Mouse (Mus musculus) neural tube, embryonic 12.5 days (tissue): ENCODE data around the gene Ubtd2. TPM values are rescaled to one million over a fixed set of nuclear protein-coding genes. Genes with fewer than 3 reads are reported as not detected.

ENCODE experiments used
- ATAC-seq: fragments of 200-750 bp; cut with Nextera tagmentation; 2 replicates; pipeline ENCODE4 v1.8.0; 2017; ENCODE audit warnings: low read depth, mild to moderate bottlenecking, moderate TSS enrichment, moderate library complexity; ENCODE audit not compliant: low FRiP score
- H3K27ac ChIP-seq: fragments of 300-500 bp; sonication (generic); 2 replicates; pipeline ENCODE4 v1.5.1; 2016
- H3K27me3 ChIP-seq: fragments of 300-500 bp; sonication (generic); replicated peaks from 2 replicates; pipeline ENCODE4 v1.6.1; 2016; ENCODE audit warnings: mild to moderate bottlenecking
- H3K36me3 ChIP-seq: fragments of 300-500 bp; sonication (generic); 2 replicates; pipeline ENCODE4 v1.6.1; 2016; ENCODE audit warnings: mild to moderate bottlenecking
- H3K4me1 ChIP-seq: fragments of 300-500 bp; sonication (generic); 2 replicates; pipeline ENCODE4 v1.6.1; 2016
- H3K4me2 ChIP-seq: fragments of 300-500 bp; sonication (generic); replicated peaks from 2 replicates; pipeline ENCODE4 v1.6.1; 2016; ENCODE audit warnings: mild to moderate bottlenecking
- H3K4me3 ChIP-seq: fragments of 300-500 bp; sonication (generic); 2 replicates; pipeline ENCODE4 v1.5.1; 2016
- H3K9ac ChIP-seq: fragments of 300-500 bp; sonication (generic); 2 replicates; pipeline ENCODE4 v1.6.1; 2016; ENCODE audit warnings: mild to moderate bottlenecking
- H3K9me3 ChIP-seq: fragments of 300-500 bp; sonication (generic); 2 replicates; pipeline ENCODE4 v1.6.1; 2016; ENCODE audit warnings: mild to moderate bottlenecking
- WGBS: fragments of 180-500 bp; shearing (Covaris S2); methylation state at CpG from one replicate; pipeline ENCODE4 v1.1.7; 2016; 5-methylcytosine and 5-hydroxymethylcytosine counted together
- polyA plus RNA-seq: library from polyadenylated mRNA; unstranded; fragments of >200 nt; fragmentation: Nextera tagmentation; extraction: Ambion mirVana; gene quantifications from 2 replicates; pipeline ENCODE4 v1.2.1, GENCODE M21; 2016

Gene Ubtd2
- polyA plus RNA-seq, 1 experiment from 2014 or later = 60.6 TPM

DNA sequence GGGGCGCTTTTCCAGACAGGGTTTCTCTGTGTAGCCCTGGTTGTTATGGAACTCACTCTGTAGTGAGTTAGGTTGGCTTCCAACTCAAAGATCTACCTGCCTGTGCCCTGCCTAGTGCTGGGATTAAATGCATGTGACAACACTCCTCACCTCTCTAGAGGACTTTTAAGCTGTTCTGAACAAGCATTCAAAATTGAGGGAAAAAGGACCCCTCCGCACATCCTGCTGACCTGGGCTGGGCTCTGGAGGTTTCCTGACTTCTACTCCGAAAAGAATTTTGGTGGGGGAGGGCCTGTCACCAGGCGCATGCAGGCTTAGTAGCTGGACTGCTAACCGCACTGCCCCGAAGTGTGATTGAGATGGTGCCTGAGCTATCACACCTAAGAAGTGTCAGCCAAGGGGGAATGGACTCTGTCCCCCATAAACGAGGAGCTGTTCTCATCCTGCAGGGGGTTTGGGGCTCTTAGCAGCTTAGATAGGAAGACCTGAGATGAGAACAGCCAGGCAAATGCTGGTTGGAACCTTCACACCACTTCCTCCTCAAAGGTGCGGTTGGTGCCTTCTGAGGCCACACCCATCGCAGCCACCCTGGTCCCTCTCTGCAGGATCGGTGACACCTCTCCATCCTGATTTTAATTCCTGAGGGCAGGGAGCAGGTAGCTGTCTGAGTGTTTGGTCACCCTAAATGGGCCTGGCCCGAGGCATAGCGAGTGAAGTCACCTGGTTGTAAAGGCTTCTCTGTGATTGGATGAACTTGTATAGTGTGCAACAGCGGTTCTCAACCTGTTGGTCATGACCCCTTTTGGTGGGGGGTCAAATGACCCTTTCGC lies 98.4 kb downstream of the Ubtd2 start:
- 74% methylated on average over 14 of the region's 14 CpGs for WGBS
- Histone ChIP-seq H3K36me3 (no peaks in the 10 kb centered on the region), H3K27me3 (no peaks in the 10 kb centered on the region), H3K4me1 (peaks cover 29% of the 10 kb centered on the region), H3K9me3 (no peaks in the 10 kb centered on the region), H3K4me2 (no peak overlapping the region), H3K9ac (no peak overlapping the region), H3K4me3 (no peak overlapping the region), H3K27ac (no peak overlapping the region)
- ATAC-seq = no peak

DNA sequence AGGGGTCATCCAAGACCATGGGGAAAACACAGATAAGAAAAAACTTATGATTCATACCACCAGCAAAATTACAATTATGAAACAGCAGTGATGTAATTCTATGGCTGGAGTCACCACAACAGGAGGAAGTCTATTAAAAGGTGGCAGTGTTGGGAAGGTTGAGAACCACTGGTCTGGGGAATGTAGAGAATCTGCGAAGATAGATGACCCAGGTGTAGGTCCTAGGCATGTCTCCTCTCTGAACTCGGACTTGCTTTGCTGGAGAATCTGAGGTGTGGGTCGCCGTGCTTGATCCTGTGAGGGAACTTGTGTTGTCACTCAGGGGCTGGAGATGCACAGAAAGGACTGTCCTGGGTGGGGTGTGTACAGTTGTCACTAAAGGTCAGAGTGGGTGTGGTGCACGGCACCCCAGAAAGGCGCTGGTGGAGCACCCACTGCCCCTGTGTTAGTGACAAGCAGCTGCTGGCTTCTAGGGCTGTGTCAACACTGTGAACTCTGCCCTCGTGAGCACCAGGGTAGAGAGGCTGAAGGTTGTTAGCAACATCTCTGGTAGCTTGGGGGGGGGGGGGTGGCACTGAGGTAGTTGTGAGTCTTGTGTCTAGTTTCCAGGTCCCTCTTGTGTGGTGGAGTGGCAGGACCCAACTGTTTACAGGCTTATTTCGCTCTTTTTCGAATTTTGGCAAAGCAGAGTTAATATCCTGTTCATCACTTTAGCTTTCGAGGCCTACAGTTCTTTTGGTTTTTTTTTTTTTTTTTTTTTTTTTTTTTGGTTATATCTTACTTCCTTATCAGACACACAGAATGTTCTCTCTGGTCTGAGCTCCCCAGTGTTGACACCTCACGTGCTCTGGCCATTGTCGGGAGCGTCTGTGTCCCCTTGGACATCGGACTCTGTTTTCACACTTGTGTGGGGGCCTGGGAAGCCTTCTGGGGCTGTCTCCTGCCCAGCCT lies 99.2 kb downstream of the Ubtd2 start:
- peaks cover 26% of the 10 kb centered on the region for H3K4me1 ChIP-seq
- no peak overlapping the region for H3K4me2 ChIP-seq
- H3K27ac ChIP-seq = no peak overlapping the region
- H3K9me3 ChIP-seq = no peaks in the 10 kb centered on the region
- no peak overlapping the region for H3K9ac ChIP-seq
- no peaks in the 10 kb centered on the region for H3K27me3 ChIP-seq
- 89% methylated on average over 14 of the region's 14 CpGs for WGBS
- no peak for ATAC-seq
- no peaks in the 10 kb centered on the region for H3K36me3 ChIP-seq
- H3K4me3 ChIP-seq = no peak overlapping the region

DNA sequence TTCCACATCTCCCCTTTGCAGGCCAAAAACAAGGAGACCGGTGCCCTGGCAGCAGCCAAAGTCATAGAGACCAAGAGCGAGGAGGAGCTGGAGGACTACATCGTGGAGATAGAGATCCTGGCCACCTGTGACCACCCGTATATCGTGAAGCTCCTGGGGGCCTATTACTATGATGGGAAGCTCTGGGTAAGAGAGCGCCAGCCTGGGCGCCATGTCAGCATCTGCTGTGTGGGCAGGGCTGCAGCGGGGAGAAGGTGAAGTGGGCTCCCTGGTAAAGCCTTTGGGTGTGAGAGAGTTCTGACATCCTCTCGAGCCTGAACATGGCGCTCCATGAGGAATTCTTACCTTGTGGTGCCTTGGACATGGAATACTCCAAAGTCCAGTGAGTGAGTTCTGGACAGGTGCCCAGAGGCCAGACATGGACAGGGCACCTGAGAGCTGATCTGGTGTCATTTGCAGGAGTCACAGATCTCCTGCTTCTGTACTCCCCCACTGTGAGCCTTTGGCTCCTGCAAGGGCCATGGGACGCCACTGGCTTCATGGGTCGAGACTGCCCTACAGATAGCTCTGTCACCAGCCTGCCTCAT lies 100.0 kb downstream of the Ubtd2 start:
- no peak overlapping the region for H3K27ac ChIP-seq
- H3K27me3 ChIP-seq = no peaks in the 10 kb centered on the region
- no peak overlapping the region for H3K9ac ChIP-seq
- no peaks in the 10 kb centered on the region for H3K36me3 ChIP-seq
- no peak overlapping the region for H3K4me3 ChIP-seq
- H3K4me1 ChIP-seq = peaks cover 23% of the 10 kb centered on the region
- no peaks in the 10 kb centered on the region for H3K9me3 ChIP-seq
- no peak for ATAC-seq
- 90% methylated on average over 12 of the region's 12 CpGs for WGBS
- H3K4me2 ChIP-seq = no peak overlapping the region

DNA sequence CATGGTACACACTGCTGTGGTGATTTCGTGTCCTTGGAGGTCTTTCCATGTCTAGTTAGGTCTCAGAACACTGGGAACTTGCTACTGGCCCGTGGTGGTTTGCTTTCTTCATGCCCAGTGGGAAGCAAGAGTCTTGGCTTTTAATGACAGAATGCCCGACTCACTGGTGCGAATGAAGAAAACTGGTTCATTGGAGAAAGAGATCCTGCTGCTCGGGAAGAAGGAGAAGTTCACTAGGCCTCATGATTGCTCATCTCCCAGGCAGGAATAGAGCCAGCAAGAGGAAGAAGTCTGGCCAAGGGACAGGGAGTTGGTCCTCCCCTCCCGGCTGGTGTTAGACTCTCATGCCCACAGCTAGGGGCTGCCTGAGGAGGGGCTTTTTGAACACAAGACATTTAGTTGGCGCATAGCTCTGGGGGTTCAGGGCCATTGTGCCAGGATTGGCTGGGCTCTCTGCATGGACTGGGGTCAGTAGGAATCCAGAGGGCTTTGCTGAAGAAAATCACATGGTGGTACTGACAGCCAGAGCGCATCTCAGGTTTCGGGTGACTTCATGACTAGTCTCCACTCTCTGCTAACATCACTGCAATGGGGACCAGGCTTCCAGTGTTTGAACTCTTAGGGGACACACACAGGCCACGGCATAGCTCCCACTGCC lies 101.3 kb downstream of the Ubtd2 start:
- Histone ChIP-seq H3K9ac (no peak overlapping the region), H3K9me3 (no peaks in the 10 kb centered on the region), H3K4me2 (no peak overlapping the region), H3K36me3 (no peaks in the 10 kb centered on the region), H3K27me3 (no peaks in the 10 kb centered on the region), H3K4me1 (peaks cover 20% of the 10 kb centered on the region), H3K27ac (no peak overlapping the region), H3K4me3 (no peak overlapping the region)
- 79% methylated on average over 10 of the region's 10 CpGs for WGBS
- no peak for ATAC-seq

DNA sequence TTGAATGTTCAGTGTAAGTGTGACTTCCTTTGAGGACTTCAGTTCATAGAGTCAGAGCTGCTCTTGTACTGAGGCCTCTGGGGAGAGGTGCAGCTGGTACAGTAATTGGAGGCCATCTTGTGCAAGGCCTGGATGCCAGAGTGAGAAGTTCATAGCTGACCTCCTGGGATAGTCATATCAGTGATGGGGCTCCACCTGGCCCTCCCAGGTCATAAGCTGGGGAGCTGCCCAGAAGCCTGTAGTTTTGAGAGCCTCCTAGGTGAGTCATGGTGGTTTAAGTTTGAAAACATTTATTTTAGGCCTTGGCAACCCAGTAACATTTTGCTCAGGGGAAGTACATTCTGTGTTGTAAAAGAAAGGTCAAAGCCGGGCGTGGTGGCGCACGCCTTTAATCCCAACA lies 102.9 kb downstream of the Ubtd2 start:
- no peaks in the 10 kb centered on the region for H3K27me3 ChIP-seq
- H3K4me2 ChIP-seq = no peak overlapping the region
- no peak overlapping the region for H3K27ac ChIP-seq
- no peak for ATAC-seq
- no peaks in the 10 kb centered on the region for H3K9me3 ChIP-seq
- H3K4me3 ChIP-seq = no peak overlapping the region
- H3K9ac ChIP-seq = no peak overlapping the region
- H3K36me3 ChIP-seq = no peaks in the 10 kb centered on the region
- peaks cover 6% of the 10 kb centered on the region for H3K4me1 ChIP-seq
- 94% methylated on average over 4 of the region's 4 CpGs for WGBS

DNA sequence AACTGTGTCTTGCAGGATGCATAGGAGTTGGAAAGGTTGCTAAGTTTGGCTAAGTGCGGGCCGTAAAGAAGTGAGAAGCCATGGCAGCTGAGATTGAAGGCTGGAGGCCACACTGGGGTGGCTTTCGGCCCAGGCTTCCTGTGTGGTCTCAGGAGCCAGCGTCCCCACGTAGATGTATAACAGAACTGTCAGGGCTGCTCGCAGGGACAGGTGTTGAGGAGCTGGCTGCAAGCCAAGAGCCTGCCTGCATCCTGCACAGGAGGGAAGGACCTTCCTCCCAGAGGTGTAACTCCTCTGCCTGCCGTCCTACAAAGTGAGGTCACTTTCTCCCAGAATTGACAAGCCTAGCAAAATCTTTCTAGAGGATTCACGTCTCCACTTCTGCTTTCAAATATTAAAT lies 103.5 kb downstream of the Ubtd2 start:
- Histone ChIP-seq H3K36me3 (no peaks in the 10 kb centered on the region), H3K27ac (no peak overlapping the region), H3K4me2 (no peak overlapping the region), H3K27me3 (no peaks in the 10 kb centered on the region), H3K4me1 (peaks cover 7% of the 10 kb centered on the region), H3K9ac (no peak overlapping the region), H3K9me3 (no peaks in the 10 kb centered on the region), H3K4me3 (no peak overlapping the region)
- ATAC-seq = no peak
- WGBS = 56% methylated on average over 8 of the region's 8 CpGs

DNA sequence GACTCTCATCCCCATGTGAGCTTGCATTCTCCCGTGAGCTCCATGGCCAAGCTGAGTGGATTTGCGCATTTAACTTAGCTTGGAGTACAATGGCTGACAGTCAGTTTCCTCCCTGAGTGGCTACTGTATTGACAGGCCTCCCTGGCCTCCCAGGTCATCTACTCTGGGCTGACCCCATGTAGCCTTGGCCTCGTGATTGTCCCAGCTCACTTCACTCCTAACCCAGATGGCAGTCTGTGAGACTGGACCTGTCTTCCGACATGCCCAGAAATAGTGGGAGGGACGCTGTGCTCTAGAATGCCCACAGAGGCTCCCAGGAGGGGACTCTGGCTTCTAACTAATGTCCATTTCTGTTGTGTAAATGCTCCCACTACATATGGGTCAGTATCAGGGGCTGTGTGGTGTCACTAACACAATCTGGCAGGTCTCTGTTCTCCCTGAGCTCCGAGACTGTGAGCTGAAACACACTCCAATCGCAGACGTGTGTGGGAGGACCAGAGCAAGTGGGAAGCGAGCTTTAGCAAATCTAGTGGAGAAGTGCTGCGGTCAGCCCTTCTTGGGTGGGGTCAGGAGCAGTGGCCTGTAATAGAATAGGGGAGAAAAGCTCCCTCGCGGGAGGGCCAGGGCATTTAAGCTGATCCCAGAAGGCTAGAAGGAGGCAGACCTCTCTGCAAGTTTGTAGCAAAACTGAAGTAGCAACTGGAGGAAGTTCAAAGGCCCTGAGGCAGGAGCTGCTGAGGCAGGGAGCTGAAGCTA lies 105.0 kb downstream of the Ubtd2 start:
- Histone ChIP-seq H3K4me2 (no peak overlapping the region), H3K4me1 (peaks cover 18% of the 10 kb centered on the region), H3K27me3 (no peaks in the 10 kb centered on the region), H3K27ac (no peak overlapping the region), H3K9ac (no peak overlapping the region), H3K4me3 (no peak overlapping the region), H3K9me3 (no peaks in the 10 kb centered on the region), H3K36me3 (no peaks in the 10 kb centered on the region)
- ATAC-seq = no peak
- WGBS = 84% methylated on average over 12 of the region's 12 CpGs

DNA sequence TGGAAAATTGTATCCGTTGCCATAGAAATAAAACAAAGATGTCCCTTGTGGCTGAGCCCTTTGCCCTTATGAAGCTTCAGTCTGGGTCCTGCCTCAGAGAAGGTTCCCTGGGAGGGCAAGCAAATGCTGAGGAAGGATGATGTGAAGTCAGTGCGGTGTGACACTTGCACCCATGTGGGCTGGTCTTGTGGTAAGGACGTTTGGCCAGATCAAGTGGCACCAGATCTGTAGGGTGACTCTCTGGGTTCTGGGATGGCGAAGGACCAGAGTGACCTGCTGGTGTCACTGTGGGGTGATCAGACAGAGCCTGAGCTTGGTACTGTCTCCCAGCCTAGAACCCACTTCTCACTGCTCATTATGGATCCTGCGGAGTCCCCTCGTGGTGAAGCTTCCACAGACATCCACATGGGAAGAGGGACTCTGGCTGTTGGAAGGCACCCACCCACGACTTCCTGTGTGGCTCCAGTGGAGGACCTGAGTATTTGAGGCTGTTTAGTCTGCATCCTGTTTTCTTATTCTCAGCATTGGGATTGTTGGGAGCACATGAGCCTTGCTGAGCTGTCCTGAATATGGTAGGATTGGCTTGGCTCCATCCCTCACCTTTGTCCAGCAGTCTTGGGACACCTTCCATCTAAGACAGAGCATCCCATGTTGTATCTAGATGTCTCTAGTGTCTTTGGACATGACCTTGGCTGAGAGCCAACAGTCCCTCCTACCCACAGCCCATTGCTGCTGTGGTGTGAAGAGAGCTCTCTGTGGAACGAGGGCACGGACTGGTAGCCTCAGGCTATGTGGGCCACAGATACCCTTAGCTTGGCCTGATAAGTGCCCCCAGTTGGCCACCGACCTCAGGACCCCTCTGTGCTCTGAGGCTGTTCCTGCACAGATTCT lies 106.5 kb downstream of the Ubtd2 start:
- ATAC-seq = no peak
- no peaks in the 10 kb centered on the region for H3K36me3 ChIP-seq
- peaks cover 18% of the 10 kb centered on the region for H3K4me1 ChIP-seq
- no peaks in the 10 kb centered on the region for H3K9me3 ChIP-seq
- no peak overlapping the region for H3K27ac ChIP-seq
- no peaks in the 10 kb centered on the region for H3K27me3 ChIP-seq
- no peak overlapping the region for H3K4me3 ChIP-seq
- WGBS = 74% methylated on average over 10 of the region's 10 CpGs
- no peak overlapping the region for H3K4me2 ChIP-seq
- no peak overlapping the region for H3K9ac ChIP-seq

DNA sequence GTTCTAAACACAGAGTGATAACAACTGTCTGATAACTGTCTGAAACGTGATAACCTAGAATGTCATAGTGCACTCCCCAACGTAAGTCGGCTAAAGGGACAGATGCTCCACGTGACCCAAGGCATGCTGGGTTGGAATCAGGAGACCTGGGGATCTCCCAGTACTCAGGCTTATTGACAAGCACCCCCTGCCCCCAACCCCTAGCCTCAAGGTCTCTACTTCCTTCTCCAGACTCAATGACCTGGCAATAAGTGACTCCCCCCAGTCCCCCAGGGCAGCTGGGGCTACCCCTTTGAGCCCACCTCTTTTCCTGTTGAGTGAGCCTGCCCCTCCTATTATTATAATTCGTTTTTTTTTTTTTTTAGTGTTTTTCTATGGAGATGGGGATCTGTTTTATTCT lies 107.5 kb downstream of the Ubtd2 start:
- Histone ChIP-seq H3K27me3 (no peaks in the 10 kb centered on the region), H3K9ac (no peak overlapping the region), H3K4me2 (no peak overlapping the region), H3K9me3 (no peaks in the 10 kb centered on the region), H3K36me3 (no peaks in the 10 kb centered on the region), H3K27ac (no peak overlapping the region), H3K4me1 (peaks cover 26% of the 10 kb centered on the region), H3K4me3 (no peak overlapping the region)
- no peak for ATAC-seq
- WGBS = 66% methylated on average over 5 of the region's 5 CpGs

DNA sequence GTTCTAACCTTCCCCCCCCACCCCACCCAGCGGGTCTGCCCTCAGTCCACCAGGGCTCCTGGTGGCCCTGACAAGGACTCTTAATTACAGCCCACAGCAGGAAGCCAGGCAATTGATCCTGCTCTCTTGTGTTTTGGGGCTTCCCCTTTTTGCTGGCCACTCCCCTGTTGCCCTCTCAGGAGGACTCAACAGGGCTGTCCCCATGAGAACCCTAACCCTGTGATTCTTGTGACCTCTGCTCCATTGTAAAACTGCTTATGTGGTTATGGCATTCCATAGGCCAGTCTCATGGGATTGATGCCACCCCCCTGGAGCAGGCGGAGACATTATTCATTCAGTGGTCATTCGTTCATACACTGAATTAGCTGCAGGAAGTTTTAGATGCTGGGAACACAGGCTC lies 108.5 kb downstream of the Ubtd2 start:
- Histone ChIP-seq H3K4me3 (no peak overlapping the region), H3K9ac (no peak overlapping the region), H3K27me3 (no peaks in the 10 kb centered on the region), H3K36me3 (no peaks in the 10 kb centered on the region), H3K9me3 (no peaks in the 10 kb centered on the region), H3K27ac (no peak overlapping the region), H3K4me2 (no peak overlapping the region), H3K4me1 (peaks cover 26% of the 10 kb centered on the region)
- WGBS = 31% methylated on average over 3 of the region's 3 CpGs
- ATAC-seq = no peak

DNA sequence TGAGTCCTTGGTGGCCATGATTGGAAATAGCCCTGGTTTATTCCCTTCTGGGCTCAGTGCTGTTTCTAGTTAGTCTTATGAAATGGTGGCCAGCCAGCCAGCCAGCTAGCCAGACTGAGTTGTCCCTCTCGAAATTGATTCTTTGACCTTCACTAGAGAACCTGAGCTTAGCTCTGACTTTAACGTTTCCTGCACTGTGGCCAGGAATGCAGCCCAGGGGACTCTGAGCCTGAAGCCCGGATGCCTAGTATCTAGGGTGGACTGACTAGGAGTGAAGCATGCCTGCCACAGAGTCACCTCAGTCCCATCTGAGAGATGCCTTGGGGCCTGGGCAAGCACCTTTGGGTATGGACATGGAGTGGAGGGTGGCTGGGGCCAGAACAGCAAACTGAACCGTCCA lies 109.5 kb downstream of the Ubtd2 start:
- Histone ChIP-seq H3K9ac (no peak overlapping the region), H3K27me3 (no peaks in the 10 kb centered on the region), H3K4me2 (no peak overlapping the region), H3K4me1 (peaks cover 26% of the 10 kb centered on the region), H3K36me3 (no peaks in the 10 kb centered on the region), H3K9me3 (no peaks in the 10 kb centered on the region), H3K4me3 (no peak overlapping the region), H3K27ac (no peak overlapping the region)
- 57% methylated on average over 4 of the region's 4 CpGs for WGBS
- no peak for ATAC-seq
